Mouse (Mus musculus) olfactory bulb, adult 2 months (tissue): ENCODE measurements around the gene Srpx.

ENCODE experiments used
- CTCF ChIP-seq: fragments of 200-500 bp; IDR thresholded peaks from 2 replicates; pipeline ENCODE4 v1.5.1; 2012; ENCODE audit warnings: low read depth, mild to moderate bottlenecking, low read length, moderate library complexity; ENCODE audit not compliant: insufficient read depth
- POLR2A ChIP-seq: fragments of 200-500 bp; IDR thresholded peaks from 2 replicates; pipeline ENCODE4 v1.6.1; 2012; ENCODE audit warnings: mild to moderate bottlenecking, low read depth, low read length, moderate library complexity; ENCODE audit not compliant: insufficient read depth

GRCm38 (mm10) chrX:10063781-10064180, 53.7 kb downstream of the Srpx start:
- TF ChIP-seq CTCF (no peak), POLR2A (no peak)
